Mouse (Mus musculus): ENCODE data around the gene Med13l. TPM values are rescaled to one million over a fixed set of nuclear protein-coding genes. Genes with fewer than 3 reads are reported as not detected.

The Med13l gene
- total and polyA plus RNA-seq, 3 experiments = 2.0 to 11.0 (median 10.1) TPM

GRCm38 (mm10) chr5:118534407-118534921, 26.0 kb upstream of the Med13l start:
- Histone ChIP-seq H3K36me3 (replicated peaks in 1 of 2; ENCODE audit: control insufficient read depth in 1 of 2, insufficient read depth in 1 of 2, low read length in 1 of 2) (no peaks in the 10 kb centered on the region), H3K4me3 (replicated peaks in 1 of 3; ENCODE audit: low read depth in 2 of 3, low read length in 2 of 3, poor library complexity in 1 of 3) (no peak overlapping the region), H3K79me2 (replicated peaks; ENCODE audit: control insufficient read depth, extremely low read depth, insufficient read depth, poor library complexity, severe bottlenecking) (no peaks in the 10 kb centered on the region), H3K9ac (ENCODE audit: insufficient read depth, low read depth) (no peak overlapping the region), H3K27me3 (replicated peaks) (no peaks in the 10 kb centered on the region), H3K9me3 (replicated peaks; ENCODE audit: low read length) (no peaks in the 10 kb centered on the region), H3K4me1 (ENCODE audit: control insufficient read depth in 1 of 2, insufficient read depth in 2 of 2) (no peaks in the 10 kb centered on the region), H3K27ac (ENCODE audit: insufficient read depth, low read depth) (no peak overlapping the region), H3K4me2 (ENCODE audit: insufficient read depth, low read depth, poor library complexity, severe bottlenecking) (no peak overlapping the region)
- in situ Hi-C loops (cut with MboI; ENCODE audit: low pct_ligation_motif_present, low pct_unique_long_range_greater_than_20kb, low sequenced_read_pairs) = no loop called here
- DNase-seq (ENCODE audit: extremely low read depth) = no peak
- TF ChIP-seq RCOR1 (conservative IDR thresholded peaks at IDR 0.05; ENCODE audit: low read depth, low read length) = no peak
- TF ChIP-seq JUN (IDR thresholded peaks at IDR 0.05; ENCODE audit: insufficient read depth, low read depth, low read length) = no peak
- TF ChIP-seq TBP (conservative IDR thresholded peaks at IDR 0.05; ENCODE audit: low read depth, low read length) = no peak
- no peak for TF ChIP-seq JUND (conservative IDR thresholded peaks at IDR 0.05; ENCODE audit: low read depth, low read length)
- TF ChIP-seq PAX5 (IDR thresholded peaks at IDR 0.05; ENCODE audit: low read length) = no peak
- no peak for TF ChIP-seq NRF1 (IDR thresholded peaks at IDR 0.05; ENCODE audit: low read depth, low read length)
- no peak for TF ChIP-seq TCF12 (IDR thresholded peaks at IDR 0.05; ENCODE audit: low read depth, low read length)
- no peak for TF ChIP-seq ZNF384 (IDR thresholded peaks at IDR 0.05; ENCODE audit: low read depth, low read length)
- no peak for TF ChIP-seq MAX (IDR thresholded peaks at IDR 0.05; ENCODE audit: low read length)
- TF ChIP-seq SIN3A (IDR thresholded peaks at IDR 0.05; ENCODE audit: low read length) = no peak
- no peak for TF ChIP-seq USF1 (IDR thresholded peaks at IDR 0.05; ENCODE audit: low read depth, low read length)
- TF ChIP-seq USF2 (conservative IDR thresholded peaks at IDR 0.05; ENCODE audit: low read depth, low read length) = no peak
- TF ChIP-seq POLR2A (IDR thresholded peaks at IDR 0.05; ENCODE audit: low read depth, low read length) = no peak
- TF ChIP-seq EP300 (IDR thresholded peaks at IDR 0.05; ENCODE audit: low read length) = no peak
- TF ChIP-seq MAFK (IDR thresholded peaks at IDR 0.05; ENCODE audit: insufficient replicate concordance, low read length) = no peak
- TF ChIP-seq GABPA (IDR thresholded peaks at IDR 0.05; ENCODE audit: insufficient replicate concordance, low read depth, low read length) = no peak
- TF ChIP-seq MYC (IDR thresholded peaks at IDR 0.05; ENCODE audit: low read depth, low read length) = no peak
- no peak for TF ChIP-seq ZC3H11A (IDR thresholded peaks at IDR 0.05; ENCODE audit: low read depth, low read length)
- no peak for TF ChIP-seq BHLHE40 (IDR thresholded peaks at IDR 0.05; ENCODE audit: low read depth, low read length)
- dilution Hi-C loops (cut with MboI; ENCODE audit: extremely low pct_ligation_motif_present, extremely low pct_unique_long_range_greater_than_20kb, low sequenced_read_pairs) = no loop called here

- in situ Hi-C loops (cut with MboI; ENCODE audit: low pct_ligation_motif_present, low pct_unique_long_range_greater_than_20kb, low sequenced_read_pairs) = no loop called here
- TF ChIP-seq TBP (conservative IDR thresholded peaks at IDR 0.05; ENCODE audit: low read depth, low read length) (no peak), JUND (conservative IDR thresholded peaks at IDR 0.05; ENCODE audit: low read depth, low read length) (no peak), GABPA (IDR thresholded peaks at IDR 0.05; ENCODE audit: insufficient replicate concordance, low read depth, low read length) (no peak), MAZ (IDR thresholded peaks at IDR 0.05; ENCODE audit: low read depth, low read length) (no peak), POLR2AphosphoS2 (IDR thresholded peaks at IDR 0.05; ENCODE audit: low read depth, low read length) (no peak), RAD21 (IDR thresholded peaks at IDR 0.05; ENCODE audit: low read depth, low read length) (no peak), SMC3 (IDR thresholded peaks at IDR 0.05; ENCODE audit: low read depth, low read length) (no peak), MAFK (IDR thresholded peaks at IDR 0.05; ENCODE audit: insufficient replicate concordance, low read length) (no peak), MEF2A (IDR thresholded peaks at IDR 0.05; ENCODE audit: borderline replicate concordance, low read depth, low read length) (no peak), CHD1 (IDR thresholded peaks at IDR 0.05; ENCODE audit: low read depth, low read length) (no peak), TCF12 (IDR thresholded peaks at IDR 0.05; ENCODE audit: low read depth, low read length) (no peak)
- Histone ChIP-seq H3K9ac (ENCODE audit: insufficient read depth, low read depth) (no peak overlapping the region), H3K4me2 (ENCODE audit: insufficient read depth, low read depth, poor library complexity, severe bottlenecking) (no peak overlapping the region), H3K4me3 (replicated peaks in 1 of 3; ENCODE audit: low read depth in 2 of 3, low read length in 2 of 3, poor library complexity in 1 of 3) (no peak overlapping the region), H3K36me3 (replicated peaks in 1 of 2; ENCODE audit: control insufficient read depth in 1 of 2, insufficient read depth in 1 of 2, low read length in 1 of 2) (no peaks in the 10 kb centered on the region), H3K27ac (ENCODE audit: insufficient read depth, low read depth) (no peak overlapping the region), H3K4me1 (ENCODE audit: control insufficient read depth in 1 of 2, insufficient read depth in 2 of 2) (no peaks in the 10 kb centered on the region), H3K79me2 (replicated peaks; ENCODE audit: control insufficient read depth, extremely low read depth, insufficient read depth, poor library complexity, severe bottlenecking) (no peaks in the 10 kb centered on the region), H3K9me3 (replicated peaks; ENCODE audit: low read length) (no peaks in the 10 kb centered on the region), H3K27me3 (replicated peaks) (no peaks in the 10 kb centered on the region)
- dilution Hi-C loops (cut with MboI; ENCODE audit: extremely low pct_ligation_motif_present, extremely low pct_unique_long_range_greater_than_20kb, low sequenced_read_pairs) = no loop called here
- DNase-seq (ENCODE audit: extremely low read depth) = no peak
Measured at GRCm38 (mm10) chr5:118535130-118535529, 25.3 kb upstream of the Med13l start.
